Mouse (Mus musculus) stomach, postnatal 0 days (tissue): Measurements from ENCODE around the gene Sema4c. TPM values are rescaled to one million over a fixed set of nuclear protein-coding genes. Genes with fewer than 3 reads are reported as not detected.

Source experiments
- ATAC-seq: fragments of 200-750 bp; cut with Nextera tagmentation; 2 replicates; pipeline ENCODE4 v1.8.0; 2017; ENCODE audit not compliant: low FRiP score, low TSS enrichment
- DNase-seq: peaks from one replicate; pipeline ENCODE4 v3.0.0-alpha.2; 2016; ENCODE audit warnings: low spot score
- H3K27ac ChIP-seq: fragments of 300-500 bp; sonication (generic); replicated peaks from 2 replicates; pipeline ENCODE4 v1.5.1; 2014; ENCODE audit warnings: mild to moderate bottlenecking, control low read depth
- H3K27me3 ChIP-seq: fragments of 300-500 bp; sonication (generic); 2 replicates; pipeline ENCODE4 v1.6.1; 2014; ENCODE audit warnings: low read length; ENCODE audit not compliant: control insufficient read depth, insufficient read depth
- H3K36me3 ChIP-seq: fragments of 300-500 bp; sonication (generic); 2 replicates; pipeline ENCODE4 v1.6.1; 2014; ENCODE audit warnings: low read length, mixed read lengths; ENCODE audit not compliant: control insufficient read depth, insufficient read depth
- H3K4me1 ChIP-seq: fragments of 300-500 bp; sonication (generic); replicated peaks from 2 replicates; pipeline ENCODE4 v1.6.1; 2014; ENCODE audit warnings: antibody characterized with exemption; ENCODE audit not compliant: control insufficient read depth, insufficient read depth
- H3K4me2 ChIP-seq: fragments of 300-500 bp; sonication (generic); replicated peaks from 2 replicates; pipeline ENCODE4 v1.6.1; 2014; ENCODE audit warnings: low read depth, mild to moderate bottlenecking, control low read depth, moderate library complexity
- H3K4me3 ChIP-seq: fragments of 300-500 bp; sonication (generic); 2 replicates; pipeline ENCODE4 v1.5.1; 2014; ENCODE audit warnings: low read depth, low read length, control low read depth
- H3K9ac ChIP-seq: fragments of 300-500 bp; sonication (generic); 2 replicates; pipeline ENCODE4 v1.6.1; 2014; ENCODE audit warnings: mild to moderate bottlenecking, low read length, control low read depth, mixed read lengths
- H3K9me3 ChIP-seq: fragments of 300-500 bp; sonication (generic); 2 replicates; pipeline ENCODE4 v1.6.1; 2016; ENCODE audit warnings: low read length; ENCODE audit not compliant: control insufficient read depth
- CTCF ChIP-seq: IDR thresholded peaks from 2 replicates; pipeline ENCODE4 v1.5.1; 2016; ENCODE audit warnings: antibody characterized with exemption, low read depth, mild to moderate bottlenecking, moderate library complexity
- EP300 ChIP-seq: optimal IDR thresholded peaks from 2 replicates; pipeline ENCODE3; 2016; ENCODE audit warnings: antibody characterized with exemption
- WGBS: fragments of 180-500 bp; shearing (Covaris S2); extraction: QIAGEN DNeasy Blood & Tissue Kit; methylation state at CpG from one replicate; pipeline ENCODE4 v1.1.7; 2014; 5-methylcytosine and 5-hydroxymethylcytosine counted together
- polyA plus RNA-seq: library from polyadenylated mRNA; unstranded; fragments of >200 nt; fragmentation: Nextera tagmentation; extraction: Ambion mirVana; gene quantifications from 2 replicates; pipeline ENCODE4 v1.2.1, GENCODE M21; 2015

Gene Sema4c
- polyA plus RNA-seq, 1 experiment from 2014 or later: 5.0 TPM

DNA sequence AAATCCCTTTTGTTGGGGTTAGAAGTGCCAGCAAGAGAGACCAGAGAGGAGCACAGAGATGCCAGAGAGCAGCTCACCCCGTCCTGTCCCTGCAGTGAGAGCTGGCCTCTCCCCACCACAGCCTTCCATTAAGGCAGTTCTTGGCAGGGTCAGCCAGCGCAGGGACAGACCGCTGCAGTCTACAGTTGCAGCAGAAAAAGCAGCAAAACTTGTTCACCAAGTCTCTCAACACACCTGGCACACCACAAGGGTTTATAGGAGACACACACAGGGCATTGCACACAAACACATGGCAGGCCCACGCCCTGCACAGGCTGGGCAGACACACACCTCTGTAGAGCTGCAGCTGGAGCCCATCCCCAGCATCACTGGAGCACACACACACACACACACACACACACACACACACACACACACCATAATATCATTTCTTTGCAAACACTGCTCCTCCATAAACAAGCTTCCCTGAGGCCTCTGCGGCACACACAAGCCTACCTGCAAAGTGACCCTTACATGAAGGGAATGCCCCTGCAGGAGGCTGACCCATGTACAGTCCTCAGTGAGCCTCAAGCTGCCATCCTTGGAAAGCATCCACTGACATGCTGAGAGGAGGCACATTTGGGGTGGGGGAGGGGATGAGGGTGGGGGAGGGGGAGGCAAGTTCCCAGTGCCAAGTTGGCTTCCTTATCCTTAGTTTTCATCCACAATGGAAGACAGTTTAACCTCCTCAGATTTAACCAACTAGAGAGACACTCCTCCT, 16.2 kb upstream of the Sema4c start:
- 41% methylated on average over 5 of the region's 5 CpGs for WGBS

DNA sequence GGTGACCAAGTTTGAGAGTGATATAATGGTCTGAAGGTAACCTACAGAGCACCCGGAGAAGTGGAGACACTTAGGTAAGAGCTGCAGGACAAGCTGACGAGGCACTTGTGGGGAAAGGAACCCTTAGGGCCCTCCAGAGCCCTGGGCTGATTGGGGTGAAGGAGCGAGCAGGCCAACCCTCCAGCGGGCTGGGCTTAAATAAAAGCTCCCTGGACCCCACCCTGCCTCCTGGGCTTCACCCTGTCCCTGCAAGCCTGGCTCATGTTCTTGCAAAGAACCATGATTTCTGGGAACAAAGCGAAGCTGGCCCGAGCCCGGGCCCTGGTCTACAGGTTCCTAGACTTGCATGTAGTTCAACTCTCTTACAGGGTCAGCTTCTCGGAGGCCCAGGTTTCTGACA, 15.4 kb upstream of the Sema4c start:
- Histone ChIP-seq H3K27ac (peak overlapping the region; percentile 66), H3K9me3 (no peaks in the 10 kb centered on the region), H3K4me3 (no peak overlapping the region), H3K9ac (0 out of 2 replicates have a peak overlapping the region, but pooled peaks have one; percentile 31), H3K4me1 (peaks cover 27% of the 10 kb centered on the region), H3K4me2 (no peak overlapping the region), H3K27me3 (no peaks in the 10 kb centered on the region), H3K36me3 (no peaks in the 10 kb centered on the region)
- DNase-seq (peak; percentile 33), ATAC-seq (no peak)
- 41% methylated on average over 8 of the region's 8 CpGs for WGBS
- TF ChIP-seq CTCF: no peak
- TF ChIP-seq EP300: no peak

More for the DNA sequence above, 16.2 kb upstream of the Sema4c start:
- Histone ChIP-seq H3K27me3 (no peaks in the 10 kb centered on the region), H3K36me3 (no peaks in the 10 kb centered on the region), H3K27ac (peak overlapping the region; percentile 66), H3K4me2 (no peak overlapping the region), H3K9me3 (no peaks in the 10 kb centered on the region), H3K4me3 (no peak overlapping the region), H3K4me1 (peaks cover 20% of the 10 kb centered on the region), H3K9ac (no peak overlapping the region)
- ATAC-seq: peak; percentile 56
- DNase-seq: peak; percentile 61
- TF ChIP-seq EP300: no peak
- no peak for TF ChIP-seq CTCF

DNA sequence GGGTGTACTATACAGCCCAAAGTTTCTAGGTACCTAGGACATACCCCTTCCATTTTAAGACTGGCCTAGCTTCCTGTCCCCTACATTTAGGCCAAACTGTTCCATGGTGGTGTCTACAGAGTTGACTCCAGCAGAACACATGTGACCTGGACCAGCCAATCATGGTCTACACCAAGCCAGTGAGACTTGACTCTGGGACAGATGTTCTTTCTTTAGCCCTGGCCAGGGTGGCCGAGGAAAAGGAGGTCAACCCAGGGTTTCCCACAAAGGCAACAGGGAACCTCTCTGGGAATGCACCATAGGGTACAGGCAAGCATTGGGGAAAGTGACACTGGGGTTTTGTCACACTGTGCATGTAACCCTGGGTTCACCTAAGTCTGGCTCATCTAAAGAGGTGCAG, 14.6 kb upstream of the Sema4c start:
- peaks cover 27% of the 10 kb centered on the region for H3K4me1 ChIP-seq
- H3K9ac ChIP-seq: no peak overlapping the region
- peak overlapping the region; percentile 66; the same call in 1 of the 2 replicates for H3K27ac ChIP-seq
- H3K9me3 ChIP-seq: no peaks in the 10 kb centered on the region
- TF ChIP-seq CTCF (no peak), EP300 (no peak)
- H3K36me3 ChIP-seq: no peaks in the 10 kb centered on the region
- no peak for DNase-seq
- H3K4me2 ChIP-seq: no peak overlapping the region
- H3K27me3 ChIP-seq: no peaks in the 10 kb centered on the region
- no peak overlapping the region for H3K4me3 ChIP-seq
- no peak for ATAC-seq
- WGBS: 61% methylated on average over 1 of the region's 1 CpGs

DNA sequence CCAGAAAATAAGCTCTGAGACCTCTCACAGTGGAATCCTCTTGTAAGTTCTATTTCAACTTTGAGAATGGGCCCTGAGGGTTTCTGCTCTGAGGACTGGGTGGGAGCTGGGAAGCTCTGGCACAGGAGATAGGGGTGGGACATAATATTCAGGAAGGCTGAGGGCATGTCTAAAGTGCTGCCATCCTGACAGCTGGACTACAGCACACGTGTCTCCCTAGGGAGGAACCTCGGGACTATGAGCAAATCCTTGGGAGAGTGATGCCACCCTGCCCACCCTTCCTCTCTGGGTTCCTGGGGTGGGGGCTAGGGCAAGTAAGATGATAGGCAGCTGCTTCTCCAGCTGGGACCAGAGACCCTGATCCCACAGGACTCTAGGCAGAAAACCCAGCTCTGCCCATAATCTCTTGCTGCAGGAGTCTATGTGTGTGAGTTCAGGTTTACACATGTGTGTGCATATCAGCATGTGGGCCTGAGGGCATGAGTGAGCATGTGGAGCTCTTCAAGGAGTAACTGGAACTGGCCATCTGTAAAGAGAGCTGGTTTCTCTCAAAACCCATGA, 14.1 kb upstream of the Sema4c start:
- DNase-seq (no peak), ATAC-seq (no peak)
- H3K9me3 ChIP-seq: no peaks in the 10 kb centered on the region
- 53% methylated on average over 2 of the region's 2 CpGs for WGBS
- no peak overlapping the region for H3K4me3 ChIP-seq
- no peak for TF ChIP-seq EP300
- no peak for TF ChIP-seq CTCF
- no peak overlapping the region for H3K4me2 ChIP-seq
- H3K9ac ChIP-seq: no peak overlapping the region
- peaks cover 27% of the 10 kb centered on the region for H3K4me1 ChIP-seq
- no peaks in the 10 kb centered on the region for H3K27me3 ChIP-seq
- H3K36me3 ChIP-seq: no peaks in the 10 kb centered on the region
- H3K27ac ChIP-seq: peak overlapping the region; percentile 66; the same call in 1 of the 2 replicates

DNA sequence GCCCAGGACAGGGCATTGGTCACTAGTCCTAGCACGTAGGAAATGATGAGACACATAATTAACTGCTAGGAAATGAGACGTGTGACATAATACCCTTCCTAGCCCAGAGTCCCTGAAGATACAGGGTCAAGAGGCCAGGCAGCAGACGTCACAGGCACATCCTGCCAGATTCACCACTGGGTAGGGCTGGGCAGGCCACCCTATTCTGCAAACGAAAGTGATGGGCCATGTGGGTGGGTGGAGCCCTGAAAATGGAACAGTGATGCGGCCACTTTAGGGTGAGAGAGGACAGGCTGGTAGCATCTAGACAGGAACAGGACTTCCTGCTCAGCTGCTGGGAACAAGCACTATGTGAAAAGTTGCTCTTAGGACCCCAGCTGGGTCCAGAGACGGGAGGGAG, 13.5 kb upstream of the Sema4c start:
- peaks cover 21% of the 10 kb centered on the region for H3K4me1 ChIP-seq
- H3K9ac ChIP-seq: no peak overlapping the region
- no peak for ATAC-seq
- no peaks in the 10 kb centered on the region for H3K36me3 ChIP-seq
- no peaks in the 10 kb centered on the region for H3K9me3 ChIP-seq
- no peak overlapping the region for H3K4me3 ChIP-seq
- TF ChIP-seq CTCF (no peak), EP300 (no peak)
- no peak for DNase-seq
- no peak overlapping the region for H3K4me2 ChIP-seq
- H3K27ac ChIP-seq: no peak overlapping the region
- 52% methylated on average over 6 of the region's 6 CpGs for WGBS
- no peaks in the 10 kb centered on the region for H3K27me3 ChIP-seq

DNA sequence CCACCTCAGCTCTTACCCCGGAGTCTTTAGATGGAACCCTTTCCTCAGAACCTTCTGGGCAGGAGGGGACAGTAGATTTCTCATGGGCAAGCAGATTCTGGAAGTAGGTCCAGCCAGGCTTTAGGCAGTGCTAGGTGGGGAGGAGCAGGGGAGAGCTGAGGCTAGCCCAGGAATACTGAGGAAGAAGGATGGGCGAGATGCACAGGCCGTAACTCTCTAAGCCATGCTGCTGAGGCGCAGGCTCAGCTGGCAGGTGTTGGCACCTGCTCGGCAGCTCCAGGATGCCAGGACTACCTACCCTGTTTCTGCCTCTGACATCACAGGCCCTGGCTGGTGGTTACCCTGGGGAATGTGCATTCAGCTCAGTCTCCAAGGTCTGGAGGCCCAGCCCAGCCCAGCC, 12.2 kb upstream of the Sema4c start:
- TF ChIP-seq EP300: no peak
- TF ChIP-seq CTCF: no peak
- H3K27ac ChIP-seq: peak overlapping the region; percentile 71; the same call in 1 of the 2 replicates
- no peaks in the 10 kb centered on the region for H3K36me3 ChIP-seq
- H3K4me2 ChIP-seq: no peak overlapping the region
- peaks cover 21% of the 10 kb centered on the region for H3K4me1 ChIP-seq
- no peak overlapping the region for H3K4me3 ChIP-seq
- ATAC-seq: no peak
- DNase-seq: no peak
- WGBS: 84% methylated on average over 5 of the region's 5 CpGs
- H3K9me3 ChIP-seq: no peaks in the 10 kb centered on the region
- no peak overlapping the region for H3K9ac ChIP-seq
- H3K27me3 ChIP-seq: no peaks in the 10 kb centered on the region
